Mouse (Mus musculus) kidney, adult 2 months (tissue): ENCODE measurements at regions not wholly inside any gene's neighbourhood (a gene's known extent, or its start where the extent isn't known, plus 50 kb on each side); places are given as distances from the start of the nearest gene placed in this dataset.

Experiments used
- CTCF ChIP-seq: fragments of 200-500 bp; conservative IDR thresholded peaks from 2 replicates; pipeline ENCODE4 v1.5.1; 2011; ENCODE audit warnings: low read depth, mild to moderate bottlenecking, control low read depth, low read length, moderate library complexity, mixed read lengths; ENCODE audit not compliant: insufficient read depth, insufficient read length
- POLR2A ChIP-seq: fragments of 200-500 bp; IDR thresholded peaks from one replicate; pipeline ENCODE4 v1.6.1; 2011; ENCODE audit warnings: low read depth, low read length, control low read depth

DNA sequence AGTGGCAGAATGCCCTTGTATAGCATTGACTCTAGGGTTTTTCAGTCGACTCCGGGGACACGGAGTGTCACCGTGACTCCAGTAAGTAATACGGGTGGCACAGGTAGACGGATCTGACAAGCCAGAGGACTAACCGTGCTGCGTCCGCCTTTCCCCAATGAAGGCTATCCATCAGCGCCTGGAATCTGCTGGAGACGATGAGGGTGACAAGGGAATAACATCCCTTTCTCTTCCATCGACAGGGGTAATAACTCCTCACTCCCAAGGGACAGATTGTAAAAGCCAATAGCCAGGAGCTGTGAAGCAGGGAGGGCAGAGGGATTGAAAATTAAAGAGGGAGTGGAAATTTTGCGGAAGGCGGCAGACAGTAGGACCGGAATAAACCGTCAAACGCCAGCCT is 151.5 kb downstream of the Zfp281 start:
- no peak for TF ChIP-seq CTCF
- TF ChIP-seq POLR2A, result no peak
